Mouse (Mus musculus) MEL (cell line): ENCODE measurements around the gene Masp1. TPM values are rescaled to one million over a fixed set of nuclear protein-coding genes. Genes with fewer than 3 reads are reported as not detected.
A peak's percentile ranks its signal among the peaks of the same experiment; 100 is the strongest.

Experiments
- DNase-seq: peaks from one replicate; pipeline ENCODE4 v3.0.0; 2011; ENCODE audit warnings: low read depth, low spot score
- H3K27ac ChIP-seq: 2 replicates; pipeline ENCODE4 v1.5.1; 2012; ENCODE audit warnings: low read depth, mild to moderate bottlenecking, control low read depth, low read length, moderate library complexity; ENCODE audit not compliant: control insufficient read depth
- H3K27me3 ChIP-seq, 2 experiments: fragments of 150-350 bp in 1 of 2; sonication (generic) in 1 of 2; 2 replicates each; pipeline ENCODE4 v1.6.1; 2012; ENCODE audit warnings: low read length in 2 of 2, mild to moderate bottlenecking in 2 of 2, improper control_type of control experiment in 1 of 2, moderate library complexity in 1 of 2; ENCODE audit not compliant: insufficient read depth in 2 of 2, control insufficient read depth in 1 of 2
- H3K36me3 ChIP-seq, 2 experiments: 2 replicates each; pipeline ENCODE4 v1.6.1; 2012 to 2014; ENCODE audit warnings: low read length in 2 of 2, improper control_type of control experiment in 1 of 2, inconsistent platforms in 1 of 2, mild to moderate bottlenecking in 1 of 2; ENCODE audit not compliant: insufficient read depth in 2 of 2, control insufficient read depth in 1 of 2
- H3K4me1 ChIP-seq, 2 experiments: fragments of 150-350 bp in 1 of 2; sonication (generic) in 1 of 2; 2 replicates each; pipeline ENCODE4 v1.6.1; 2012; ENCODE audit warnings: low read length in 2 of 2, improper control_type of control experiment in 1 of 2, mild to moderate bottlenecking in 1 of 2; ENCODE audit not compliant: insufficient read depth in 2 of 2, control insufficient read depth in 1 of 2
- H3K4me3 ChIP-seq, 2 experiments: fragments of 150-350 bp in 1 of 2; sonication (generic) in 1 of 2; 2 replicates each; pipeline ENCODE4 v1.5.1; 2012; ENCODE audit warnings: low read depth in 2 of 2, low read length in 2 of 2, mild to moderate bottlenecking in 2 of 2, moderate library complexity in 2 of 2, control low read depth in 1 of 2, improper control_type of control experiment in 1 of 2; ENCODE audit not compliant: control insufficient read depth in 1 of 2, insufficient read depth in 1 of 2
- H3K79me2 ChIP-seq: 2 replicates; pipeline ENCODE4 v1.6.1; 2012; ENCODE audit warnings: mild to moderate bottlenecking, low read length, moderate library complexity; ENCODE audit not compliant: control insufficient read depth, poor library complexity, insufficient read depth
- H3K9ac ChIP-seq: 2 replicates; pipeline ENCODE4 v1.6.1; 2012; ENCODE audit warnings: low read depth, mild to moderate bottlenecking, control low read depth, low read length, moderate library complexity; ENCODE audit not compliant: control insufficient read depth, poor library complexity, severe bottlenecking
- H3K9me3 ChIP-seq: fragments of 150-350 bp; sonication (generic); replicated peaks from 2 replicates; pipeline ENCODE4 v1.6.1; 2012; ENCODE audit warnings: mild to moderate bottlenecking, low read length, improper control_type of control experiment, moderate library complexity; ENCODE audit not compliant: insufficient read depth
- BHLHE40 ChIP-seq: IDR thresholded peaks from 2 replicates; pipeline ENCODE4 v1.6.1; 2012; ENCODE audit warnings: low read depth, mild to moderate bottlenecking, inconsistent platforms, low read length, improper control_type of control experiment, borderline replicate concordance
- CHD1 ChIP-seq: IDR thresholded peaks from 2 replicates; pipeline ENCODE4 v1.6.1; 2012; ENCODE audit warnings: low read depth, mild to moderate bottlenecking, inconsistent platforms, low read length, improper control_type of control experiment
- CTCF ChIP-seq, 3 experiments: IDR thresholded peaks in 2 of 3; conservative IDR thresholded peaks in 1 of 3; 2 replicates each; pipeline ENCODE4 v1.5.1; 2011 to 2012; ENCODE audit warnings: low read length in 3 of 3, low read depth in 2 of 3, mild to moderate bottlenecking in 2 of 3, improper control_type of control experiment in 1 of 3, inconsistent platforms in 1 of 3, mixed read lengths in 1 of 3, moderate library complexity in 1 of 3; ENCODE audit not compliant: control insufficient read depth in 1 of 3, insufficient read depth in 1 of 3, poor library complexity in 1 of 3, severe bottlenecking in 1 of 3
- E2F4 ChIP-seq: IDR thresholded peaks from 2 replicates; pipeline ENCODE4 v1.6.1; 2011; ENCODE audit warnings: low read depth, low read length, improper control_type of control experiment, borderline replicate concordance
- ELF1 ChIP-seq: IDR thresholded peaks from 2 replicates; pipeline ENCODE4 v1.6.1; 2014; ENCODE audit warnings: low read depth, mild to moderate bottlenecking, inconsistent platforms, low read length, improper control_type of control experiment, moderate library complexity
- ETS1 ChIP-seq: IDR thresholded peaks from 2 replicates; pipeline ENCODE4 v1.6.1; 2012; ENCODE audit warnings: low read depth, mild to moderate bottlenecking, inconsistent platforms, low read length, improper control_type of control experiment, moderate library complexity
- GABPA ChIP-seq: IDR thresholded peaks from 2 replicates; pipeline ENCODE4 v1.6.1; 2012; ENCODE audit warnings: low read depth, mild to moderate bottlenecking, inconsistent platforms, low read length, improper control_type of control experiment, moderate library complexity
- GATA1 ChIP-seq: IDR thresholded peaks from 2 replicates; pipeline ENCODE4 v1.6.1; 2011; ENCODE audit warnings: low read depth, low read length, improper control_type of control experiment
- HCFC1 ChIP-seq: IDR thresholded peaks from 2 replicates; pipeline ENCODE4 v1.6.1; 2012; ENCODE audit warnings: low read depth, mild to moderate bottlenecking, inconsistent platforms, low read length, improper control_type of control experiment, moderate library complexity
- MAFK ChIP-seq: IDR thresholded peaks from 2 replicates; pipeline ENCODE4 v1.6.1; 2011; ENCODE audit warnings: low read depth, mild to moderate bottlenecking, low read length, improper control_type of control experiment, borderline replicate concordance
- MAX ChIP-seq: IDR thresholded peaks from 2 replicates; pipeline ENCODE4 v1.6.1; 2011; ENCODE audit warnings: low read length, improper control_type of control experiment
- MXI1 ChIP-seq: IDR thresholded peaks from 2 replicates; pipeline ENCODE4 v1.6.1; 2011; ENCODE audit warnings: mild to moderate bottlenecking, low read depth, low read length, improper control_type of control experiment
- MYC ChIP-seq: IDR thresholded peaks from 2 replicates; pipeline ENCODE4 v1.6.1; 2011; ENCODE audit warnings: low read depth, mild to moderate bottlenecking, low read length, improper control_type of control experiment, moderate library complexity
- POLR2AphosphoS5 ChIP-seq: IDR thresholded peaks from 2 replicates; pipeline ENCODE4 v1.6.1; 2012; ENCODE audit warnings: low read depth, borderline replicate concordance, mild to moderate bottlenecking, inconsistent platforms, low read length, moderate library complexity, mixed read lengths
- RAD21 ChIP-seq: IDR thresholded peaks from 2 replicates; pipeline ENCODE4 v1.6.1; 2011; ENCODE audit warnings: mild to moderate bottlenecking, low read depth, low read length, improper control_type of control experiment
- RCOR1 ChIP-seq: IDR thresholded peaks from 2 replicates; pipeline ENCODE4 v1.6.1; 2012; ENCODE audit warnings: low read depth, mild to moderate bottlenecking, inconsistent platforms, low read length, improper control_type of control experiment
- SMC3 ChIP-seq: IDR thresholded peaks from 2 replicates; pipeline ENCODE4 v1.6.1; 2011; ENCODE audit warnings: low read depth, low read length, improper control_type of control experiment
- TBP ChIP-seq: IDR thresholded peaks from 2 replicates; pipeline ENCODE4 v1.8.0; 2011; ENCODE audit warnings: low read depth, low read length, improper control_type of control experiment
- TCF12 ChIP-seq: IDR thresholded peaks from 2 replicates; pipeline ENCODE4 v1.6.1; 2014; ENCODE audit warnings: low read depth, mild to moderate bottlenecking, inconsistent platforms, low read length, improper control_type of control experiment, moderate library complexity
- ZKSCAN1 ChIP-seq: IDR thresholded peaks from 2 replicates; pipeline ENCODE4 v1.6.1; 2012; ENCODE audit warnings: low read depth, mild to moderate bottlenecking, inconsistent platforms, low read length, improper control_type of control experiment, moderate library complexity
- ZMIZ1 ChIP-seq: IDR thresholded peaks from 2 replicates; pipeline ENCODE4 v1.6.1; 2012; ENCODE audit warnings: low read depth, mild to moderate bottlenecking, inconsistent platforms, low read length, improper control_type of control experiment, moderate library complexity
- polyA plus RNA-seq, 2 experiments: library from polyadenylated mRNA; stranded (reverse) in 1 of 2; unstranded in 1 of 2; fragments of >175 nt in 1 of 2; fragments of >200 nt in 1 of 2; gene quantifications; 2 replicates each; pipeline versions ENCODE4 v1.2.1 to v1.2.4; 2012; ENCODE audit warnings: low replicate concordance in 2 of 2, low read depth in 1 of 2; ENCODE audit not compliant: insufficient read length in 2 of 2, insufficient read depth in 1 of 2, missing spikeins in 1 of 2
- total RNA-seq: library from RNA; depleted of rRNA; stranded (reverse); fragments of 300-350 nt; gene quantifications from 2 replicates; pipeline ENCODE4 v1.2.3, GENCODE M21; 2012

Masp1 gene
- total and polyA plus RNA-seq, 3 experiments, result not detected

- TF ChIP-seq ETS1, result no peak
- TF ChIP-seq CHD1, result no peak
- TF ChIP-seq TBP, result no peak
- TF ChIP-seq TCF12, result no peak
- TF ChIP-seq RCOR1, result no peak
- TF ChIP-seq MAFK, result no peak
- TF ChIP-seq BHLHE40, result no peak
- TF ChIP-seq MYC, result no peak
- TF ChIP-seq RAD21, result peak; percentile 64
These were observed 29.8 kb upstream of the Masp1 start (continued) for GRCm38 (mm10) chr16:23550346-23550980.

GRCm38 (mm10) chr16:23547783-23548182, 27.2 kb upstream of the Masp1 start:
- DNase-seq, result no peak
- H3K27me3 ChIP-seq, result no peaks in the 10 kb centered on the region
- no peaks in the 10 kb centered on the region for H3K36me3 ChIP-seq
- TF ChIP-seq RAD21 (no peak), CHD1 (no peak), GABPA (no peak), MAX (no peak), GATA1 (no peak), TCF12 (no peak), MXI1 (no peak), ZMIZ1 (no peak), E2F4 (no peak), HCFC1 (no peak), CTCF (IDR thresholded peaks at IDR 0.05 in 2 of 3, conservative IDR thresholded peaks at IDR 0.05 in 1 of 3; ENCODE audit: control insufficient read depth in 1 of 3, insufficient read depth in 1 of 3, low read depth in 2 of 3, low read length in 3 of 3, poor library complexity in 1 of 3, severe bottlenecking in 1 of 3) (no peak; a peak in 1 of 6 replicates), ELF1 (no peak), SMC3 (no peak), ZKSCAN1 (no peak), POLR2AphosphoS5 (no peak)
- no peak overlapping the region for H3K4me3 ChIP-seq
- no peak overlapping the region for H3K9ac ChIP-seq
- no peaks in the 10 kb centered on the region for H3K9me3 ChIP-seq
- no peaks in the 10 kb centered on the region for H3K79me2 ChIP-seq
- no peaks in the 10 kb centered on the region for H3K4me1 ChIP-seq
- H3K27ac ChIP-seq, result no peak overlapping the region
